Mouse (Mus musculus) megakaryocyte, embryonic 14.5 days (primary cell): ENCODE measurements at regions not wholly inside any gene's neighbourhood (a gene's known extent, or its start where the extent isn't known, plus 50 kb on each side); places are given as distances from the start of the nearest gene placed in this dataset.

Experiments used
- FLI1 ChIP-seq: IDR thresholded peaks from 2 replicates; pipeline ENCODE4 v1.6.1; 2012; ENCODE audit warnings: low read length, inconsistent platforms, mixed read lengths
- GATA1 ChIP-seq: IDR thresholded peaks from 3 replicates; pipeline ENCODE4 v1.6.1; 2012; ENCODE audit warnings: mixed read lengths, low read length, inconsistent platforms, borderline replicate concordance

GRCm38 (mm10) chr14:114587367-114588064, 504.5 kb upstream of the Gpc5 start:
- no peak for TF ChIP-seq GATA1
- TF ChIP-seq FLI1, result no peak
